Mouse (Mus musculus) olfactory bulb, adult 2 months (tissue): ENCODE measurements at regions not wholly inside any gene's neighbourhood (a gene's known extent, or its start where the extent isn't known, plus 50 kb on each side); places are given as distances from the start of the nearest gene placed in this dataset.
A peak's percentile ranks its signal among the peaks of the same experiment; 100 is the strongest.

Source experiments
- H3K27ac ChIP-seq: fragments of 200-500 bp; 2 replicates; pipeline ENCODE4 v1.5.1; 2012; ENCODE audit warnings: low read depth, low read length; ENCODE audit not compliant: insufficient read depth
- H3K4me1 ChIP-seq: fragments of 200-500 bp; 2 replicates; pipeline ENCODE4 v1.6.1; 2012; ENCODE audit warnings: low read length; ENCODE audit not compliant: control insufficient read depth, insufficient read depth
- H3K4me3 ChIP-seq: fragments of 200-500 bp; 2 replicates; pipeline ENCODE4 v1.5.1; 2012; ENCODE audit warnings: mild to moderate bottlenecking, low read depth, low read length, moderate library complexity; ENCODE audit not compliant: insufficient read depth
- CTCF ChIP-seq: fragments of 200-500 bp; IDR thresholded peaks from 2 replicates; pipeline ENCODE4 v1.5.1; 2012; ENCODE audit warnings: low read depth, mild to moderate bottlenecking, low read length, moderate library complexity; ENCODE audit not compliant: insufficient read depth
- POLR2A ChIP-seq: fragments of 200-500 bp; IDR thresholded peaks from 2 replicates; pipeline ENCODE4 v1.6.1; 2012; ENCODE audit warnings: mild to moderate bottlenecking, low read depth, low read length, moderate library complexity; ENCODE audit not compliant: insufficient read depth
- WGBS: fragments of 180-500 bp; shearing (Covaris S2); methylation state at CpG from one replicate; pipeline ENCODE4 v1.1.7; 2018; 5-methylcytosine and 5-hydroxymethylcytosine counted together

- TF ChIP-seq CTCF (no peak), POLR2A (no peak)
- 69% methylated on average over 5 of the region's 5 CpGs for WGBS
- Histone ChIP-seq H3K4me3 (no peak overlapping the region), H3K4me1 (peaks cover 7% of the 10 kb centered on the region), H3K27ac (no peak overlapping the region)
Measured at GRCm38 (mm10) chr9:98174056-98174455, 113.2 kb upstream of the Nmnat3 start.

- no peak overlapping the region for H3K4me3 ChIP-seq
- no peak for TF ChIP-seq POLR2A
- no peak for TF ChIP-seq CTCF
- H3K4me1 ChIP-seq: peaks cover 7% of the 10 kb centered on the region
- peak overlapping the region; percentile 52; the same call in 1 of the 2 replicates for H3K27ac ChIP-seq
- WGBS: 52% methylated on average over 7 of the region's 7 CpGs
Measured at GRCm38 (mm10) chr9:98176701-98177380, 110.4 kb upstream of the Nmnat3 start.

GRCm38 (mm10) chr9:98180766-98181165 lies 106.5 kb upstream of the Nmnat3 start:
- Histone ChIP-seq H3K4me1 (peaks cover 7% of the 10 kb centered on the region), H3K4me3 (no peak overlapping the region), H3K27ac (no peak overlapping the region)
- TF ChIP-seq POLR2A (no peak), CTCF (no peak)
- 51% methylated on average over 4 of the region's 4 CpGs for WGBS

GRCm38 (mm10) chr9:98186757-98187300 lies 100.4 kb upstream of the Nmnat3 start:
- 82% methylated on average over 10 of the region's 10 CpGs for WGBS
- no peak overlapping the region for H3K4me3 ChIP-seq

GRCm38 (mm10) chr9:98194356-98194755 lies 92.9 kb upstream of the Nmnat3 start:
- Histone ChIP-seq H3K4me3 (no peak overlapping the region), H3K4me1 (no peaks in the 10 kb centered on the region), H3K27ac (no peak overlapping the region)
- 95% methylated on average over 2 of the region's 2 CpGs for WGBS
- TF ChIP-seq CTCF (no peak), POLR2A (no peak)

More at GRCm38 (mm10) chr9:98186757-98187300, 100.4 kb upstream of the Nmnat3 start:
- TF ChIP-seq POLR2A (no peak), CTCF (no peak)
- H3K4me1 ChIP-seq: no peaks in the 10 kb centered on the region
- H3K27ac ChIP-seq: no peak overlapping the region

- WGBS: 88% methylated on average over 2 of the region's 2 CpGs
- Histone ChIP-seq H3K27ac (no peak overlapping the region), H3K4me3 (no peak overlapping the region), H3K4me1 (no peaks in the 10 kb centered on the region)
- TF ChIP-seq CTCF (no peak), POLR2A (no peak)
Measured at GRCm38 (mm10) chr9:98218824-98219223, 68.4 kb upstream of the Nmnat3 start.

GRCm38 (mm10) chr9:98220367-98220766 lies 66.9 kb upstream of the Nmnat3 start:
- no peak overlapping the region for H3K4me3 ChIP-seq
- 21% methylated on average over 8 of the region's 8 CpGs for whole genome bisulfite sequencing
- H3K27ac ChIP-seq: no peak overlapping the region
- no peaks in the 10 kb centered on the region for H3K4me1 ChIP-seq
- TF ChIP-seq POLR2A (no peak), CTCF (no peak)

- Histone ChIP-seq H3K4me1 (no peaks in the 10 kb centered on the region), H3K4me3 (no peak overlapping the region), H3K27ac (no peak overlapping the region)
- 37% methylated on average over 1 of the region's 1 CpGs for WGBS
- no peak for TF ChIP-seq CTCF
- no peak for TF ChIP-seq POLR2A
Measured at GRCm38 (mm10) chr9:98221766-98222165, 65.5 kb upstream of the Nmnat3 start.

GRCm38 (mm10) chr9:98228226-98228625 lies 59.0 kb upstream of the Nmnat3 start:
- 95% methylated on average over 3 of the region's 3 CpGs for WGBS
- TF ChIP-seq POLR2A (no peak), CTCF (no peak)
- Histone ChIP-seq H3K27ac (no peak overlapping the region), H3K4me3 (no peak overlapping the region), H3K4me1 (no peaks in the 10 kb centered on the region)
